Mouse (Mus musculus) testis, adult 2 months (tissue): ENCODE results near the gene Rad23a.

Experiments used
- CTCF ChIP-seq: fragments of 200-500 bp; IDR thresholded peaks from 2 replicates; pipeline ENCODE4 v1.5.1; 2012; ENCODE audit warnings: low read depth, mild to moderate bottlenecking, inconsistent platforms, low read length, moderate library complexity; ENCODE audit not compliant: control insufficient read depth, insufficient read depth, insufficient replicate concordance
- POLR2A ChIP-seq: fragments of 200-500 bp; IDR thresholded peaks from 2 replicates; pipeline ENCODE4 v1.6.1; 2012; ENCODE audit warnings: low read depth, mild to moderate bottlenecking, inconsistent platforms, low read length, moderate library complexity; ENCODE audit not compliant: control insufficient read depth

GRCm38 (mm10) chr8:84856434-84856833 is 16.0 kb upstream of the Rad23a start:
- TF ChIP-seq CTCF (no peak), POLR2A (no peak)
